Mouse (Mus musculus) hindbrain, postnatal 0 days (tissue): ENCODE measurements at regions not wholly inside any gene's neighbourhood (a gene's known extent, or its start where the extent isn't known, plus 50 kb on each side); places are given as distances from the start of the nearest gene placed in this dataset.

Experiments
- ATAC-seq: fragments of 200-750 bp; cut with Nextera tagmentation; 2 replicates; pipeline ENCODE4 v1.8.0; 2017; ENCODE audit warnings: mild to moderate bottlenecking, moderate TSS enrichment, moderate library complexity
- DNase-seq: peaks from one replicate; pipeline ENCODE4 v3.0.0-alpha.2; 2015; ENCODE audit warnings: low spot score
- H3K27ac ChIP-seq: fragments of 300-500 bp; sonication (generic); 2 replicates; pipeline ENCODE4 v1.5.1; 2014; ENCODE audit warnings: mild to moderate bottlenecking
- H3K27me3 ChIP-seq: fragments of 300-500 bp; sonication (generic); 2 replicates; pipeline ENCODE4 v1.6.1; 2014; ENCODE audit warnings: low read length, mixed read lengths; ENCODE audit not compliant: insufficient read depth
- H3K36me3 ChIP-seq: fragments of 300-500 bp; sonication (generic); 2 replicates; pipeline ENCODE4 v1.6.1; 2014; ENCODE audit warnings: low read length, mixed read lengths; ENCODE audit not compliant: insufficient read depth
- H3K4me1 ChIP-seq: fragments of 300-500 bp; sonication (generic); 2 replicates; pipeline ENCODE4 v1.6.1; 2014; ENCODE audit warnings: antibody characterized with exemption, low read length, mixed read lengths; ENCODE audit not compliant: insufficient read depth
- H3K4me2 ChIP-seq: fragments of 300-500 bp; sonication (generic); 2 replicates; pipeline ENCODE4 v1.6.1; 2014; ENCODE audit warnings: low read depth, mild to moderate bottlenecking, low read length, moderate library complexity, mixed read lengths
- H3K4me3 ChIP-seq: fragments of 300-500 bp; sonication (generic); 2 replicates; pipeline ENCODE4 v1.5.1; 2014; ENCODE audit warnings: low read length
- H3K9ac ChIP-seq: fragments of 300-500 bp; sonication (generic); replicated peaks from 2 replicates; pipeline ENCODE4 v1.6.1; 2014; ENCODE audit warnings: mild to moderate bottlenecking, low read length, moderate library complexity, mixed read lengths
- H3K9me3 ChIP-seq: fragments of 300-500 bp; sonication (generic); 2 replicates; pipeline ENCODE4 v1.6.1; 2016; ENCODE audit warnings: low read length, mixed read lengths
- CTCF ChIP-seq: IDR thresholded peaks from 2 replicates; pipeline ENCODE4 v1.5.1; 2016; ENCODE audit warnings: antibody characterized with exemption, control low read depth, low read depth
- WGBS: fragments of 180-500 bp; shearing (Covaris S2); extraction: QIAGEN DNeasy Blood & Tissue Kit; methylation state at CpG from one replicate; pipeline ENCODE4 v1.1.7; 2014; 5-methylcytosine and 5-hydroxymethylcytosine counted together

- Histone ChIP-seq H3K9me3 (no peaks in the 10 kb centered on the region), H3K4me1 (peaks cover 2% of the 10 kb centered on the region; the same call in 1 of the 2 replicates)
- WGBS: 71% methylated on average over 13 of the region's 13 CpGs
Observed at GRCm38 (mm10) chr4:137147795-137148194, 99.2 kb upstream of the Zbtb40 start.

GRCm38 (mm10) chr4:137146326-137146725, 97.7 kb upstream of the Zbtb40 start:
- no peaks in the 10 kb centered on the region for H3K9me3 ChIP-seq
- no peak overlapping the region for H3K27ac ChIP-seq
- H3K27me3 ChIP-seq: no peaks in the 10 kb centered on the region
- H3K4me2 ChIP-seq: no peak overlapping the region
- H3K4me1 ChIP-seq: peaks cover 8% of the 10 kb centered on the region; the same call in 1 of the 2 replicates
- WGBS: 77% methylated on average over 3 of the region's 3 CpGs
- H3K9ac ChIP-seq: no peak overlapping the region
- TF ChIP-seq CTCF: no peak
- DNase-seq (no peak), ATAC-seq (no peak)
- no peak overlapping the region for H3K4me3 ChIP-seq
- H3K36me3 ChIP-seq: no peaks in the 10 kb centered on the region

More at GRCm38 (mm10) chr4:137147795-137148194, 99.2 kb upstream of the Zbtb40 start:
- Histone ChIP-seq H3K27me3 (no peaks in the 10 kb centered on the region), H3K9ac (no peak overlapping the region), H3K4me3 (no peak overlapping the region), H3K4me2 (no peak overlapping the region), H3K36me3 (no peaks in the 10 kb centered on the region), H3K27ac (no peak overlapping the region)
- no peak for ATAC-seq
- no peak for TF ChIP-seq CTCF
- no peak for DNase-seq

GRCm38 (mm10) chr4:137142316-137142715, 93.7 kb upstream of the Zbtb40 start:
- H3K9ac ChIP-seq: no peak overlapping the region
- WGBS: 11% methylated on average over 9 of the region's 9 CpGs
- H3K4me2 ChIP-seq: no peak overlapping the region
- H3K36me3 ChIP-seq: no peaks in the 10 kb centered on the region
- peak; percentile 85 for ATAC-seq
- DNase-seq: peak; percentile 59
- no peak overlapping the region for H3K4me3 ChIP-seq
- no peak overlapping the region for H3K27ac ChIP-seq
- no peaks in the 10 kb centered on the region for H3K27me3 ChIP-seq
- peaks cover 8% of the 10 kb centered on the region; the same call in 1 of the 2 replicates for H3K4me1 ChIP-seq
- peak; percentile 45 for TF ChIP-seq CTCF
- no peaks in the 10 kb centered on the region for H3K9me3 ChIP-seq

- WGBS: 76% methylated on average over 17 of the region's 17 CpGs
- Histone ChIP-seq H3K4me1 (peaks cover 8% of the 10 kb centered on the region; the same call in 1 of the 2 replicates), H3K4me2 (no peak overlapping the region), H3K36me3 (no peaks in the 10 kb centered on the region), H3K27me3 (no peaks in the 10 kb centered on the region), H3K27ac (no peak overlapping the region), H3K9ac (no peak overlapping the region), H3K9me3 (no peaks in the 10 kb centered on the region), H3K4me3 (no peak overlapping the region)
- TF ChIP-seq CTCF: no peak
- no peak for ATAC-seq
- no peak for DNase-seq
Observed at GRCm38 (mm10) chr4:137139051-137139705, 90.6 kb upstream of the Zbtb40 start.

GRCm38 (mm10) chr4:137138127-137138526, 89.5 kb upstream of the Zbtb40 start:
- H3K27ac ChIP-seq: no peak overlapping the region
- no peak for DNase-seq
- no peak for ATAC-seq
- H3K4me1 ChIP-seq: peaks cover 8% of the 10 kb centered on the region; the same call in 1 of the 2 replicates
- no peaks in the 10 kb centered on the region for H3K36me3 ChIP-seq
- H3K4me2 ChIP-seq: no peak overlapping the region
- no peak overlapping the region for H3K4me3 ChIP-seq
- H3K9me3 ChIP-seq: no peaks in the 10 kb centered on the region
- no peak for TF ChIP-seq CTCF
- 82% methylated on average over 6 of the region's 6 CpGs for WGBS
- no peak overlapping the region for H3K9ac ChIP-seq
- no peaks in the 10 kb centered on the region for H3K27me3 ChIP-seq

- no peak overlapping the region for H3K27ac ChIP-seq
- no peak overlapping the region for H3K4me3 ChIP-seq
- H3K4me2 ChIP-seq: no peak overlapping the region
- no peaks in the 10 kb centered on the region for H3K9me3 ChIP-seq
- ATAC-seq (no peak), DNase-seq (no peak)
- 79% methylated on average over 4 of the region's 4 CpGs for WGBS
- no peak for TF ChIP-seq CTCF
- H3K9ac ChIP-seq: no peak overlapping the region
- no peaks in the 10 kb centered on the region for H3K27me3 ChIP-seq
- H3K36me3 ChIP-seq: no peaks in the 10 kb centered on the region
- H3K4me1 ChIP-seq: no peaks in the 10 kb centered on the region
Observed at GRCm38 (mm10) chr4:137136313-137136712, 87.7 kb upstream of the Zbtb40 start.

- TF ChIP-seq CTCF: no peak
- H3K27me3 ChIP-seq: no peaks in the 10 kb centered on the region
- no peaks in the 10 kb centered on the region for H3K4me1 ChIP-seq
- H3K9ac ChIP-seq: no peak overlapping the region
- no peak overlapping the region for H3K27ac ChIP-seq
- 57% methylated on average over 8 of the region's 8 CpGs for WGBS
- no peak overlapping the region for H3K4me2 ChIP-seq
- H3K36me3 ChIP-seq: no peaks in the 10 kb centered on the region
- no peaks in the 10 kb centered on the region for H3K9me3 ChIP-seq
- no peak overlapping the region for H3K4me3 ChIP-seq
- ATAC-seq (no peak), DNase-seq (peak; percentile 52)
Observed at GRCm38 (mm10) chr4:137135792-137136191, 87.2 kb upstream of the Zbtb40 start.
